Mouse (Mus musculus): Measurements from ENCODE around the gene Jun. TPM values are rescaled to one million over a fixed set of nuclear protein-coding genes. Genes with fewer than 3 reads are reported as not detected.

Gene Jun
- polyA plus RNA-seq, 1 experiment from 2014 or later: 72.2 TPM

DNA sequence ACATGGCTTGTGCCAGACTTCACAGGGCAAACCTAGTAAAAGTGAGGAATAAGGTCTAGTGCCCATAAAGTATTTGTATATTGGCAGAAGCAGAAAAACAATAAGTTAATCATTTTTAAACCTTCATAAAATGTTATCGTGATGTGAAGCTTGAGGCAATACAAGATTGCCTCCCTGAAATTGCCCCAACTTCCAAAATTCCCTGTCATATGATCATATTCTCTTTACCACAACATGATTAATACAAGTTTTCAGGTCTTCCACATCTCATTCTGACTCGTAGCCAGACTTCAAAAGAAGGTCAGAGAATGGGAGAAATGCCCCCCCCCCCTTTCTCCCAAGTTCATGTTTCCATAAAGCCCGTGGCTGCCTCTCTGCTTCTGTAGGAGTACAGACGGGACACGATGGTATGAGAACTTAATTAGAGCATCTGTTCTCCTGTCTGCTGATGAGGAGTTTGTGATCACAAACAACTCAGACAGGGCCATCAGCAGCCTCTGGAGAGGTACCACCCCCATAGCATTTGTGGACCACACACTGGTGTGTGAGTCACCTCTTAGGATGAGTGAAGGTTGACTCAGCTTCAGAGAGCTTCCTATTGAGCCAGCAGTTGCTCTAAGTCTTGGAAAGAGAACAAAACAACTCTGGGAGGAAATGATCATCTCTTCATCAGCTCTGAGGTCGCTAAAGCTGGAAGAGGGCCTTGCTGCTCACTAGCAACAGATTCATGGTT lies 50.8 kb downstream of the Jun start:
- Histone ChIP-seq H3K36me3 (ENCODE audit: control insufficient read depth, insufficient read depth) (no peaks in the 10 kb centered on the region), H3K4me2 (ENCODE audit: low read length) (no peak overlapping the region), H3K4me3 (replicated peaks; ENCODE audit: low read length) (no peak overlapping the region), H3K9me3 (ENCODE audit: control insufficient read depth, low read length) (no peaks in the 10 kb centered on the region), H3K27me3 (replicated peaks; ENCODE audit: control insufficient read depth, insufficient read depth, low read length) (no peaks in the 10 kb centered on the region), H3K27ac (ENCODE audit: low read length) (no peak overlapping the region), H3K9ac (replicated peaks; ENCODE audit: low read depth, low read length) (no peak overlapping the region), H3K4me1 (replicated peaks; ENCODE audit: control insufficient read depth, insufficient read depth, low read length) (no peaks in the 10 kb centered on the region)
- no peak for ATAC-seq
- 55% methylated on average over 6 of the region's 6 CpGs for WGBS

DNA sequence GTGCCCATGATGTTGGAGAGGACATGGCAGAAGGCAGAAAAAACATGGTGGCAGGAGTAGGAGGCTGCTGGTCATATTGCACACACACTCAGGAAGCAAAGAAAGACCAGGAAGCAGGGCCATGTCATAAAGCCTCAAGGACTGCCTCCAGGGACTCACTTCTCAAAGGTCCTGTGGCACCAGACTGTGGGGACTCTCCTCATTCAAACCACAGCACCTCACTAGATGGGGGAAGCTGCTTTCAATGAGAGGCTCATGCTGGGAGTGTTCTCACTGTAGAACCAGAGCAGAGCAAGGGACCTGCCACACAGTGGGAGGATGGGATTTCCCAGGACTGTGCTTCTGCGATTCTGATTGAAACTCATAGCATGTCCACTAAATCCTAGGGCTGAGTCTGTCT lies 51.9 kb downstream of the Jun start:
- Histone ChIP-seq H3K36me3 (ENCODE audit: control insufficient read depth, insufficient read depth) (no peaks in the 10 kb centered on the region), H3K4me3 (replicated peaks; ENCODE audit: low read length) (no peak overlapping the region), H3K9ac (replicated peaks; ENCODE audit: low read depth, low read length) (no peak overlapping the region), H3K27ac (ENCODE audit: low read length) (no peak overlapping the region), H3K9me3 (ENCODE audit: control insufficient read depth, low read length) (no peaks in the 10 kb centered on the region), H3K27me3 (replicated peaks; ENCODE audit: control insufficient read depth, insufficient read depth, low read length) (no peaks in the 10 kb centered on the region), H3K4me2 (ENCODE audit: low read length) (no peak overlapping the region), H3K4me1 (replicated peaks; ENCODE audit: control insufficient read depth, insufficient read depth, low read length) (no peaks in the 10 kb centered on the region)
- ATAC-seq: no peak
- WGBS: 84% methylated on average over 1 of the region's 1 CpGs

DNA sequence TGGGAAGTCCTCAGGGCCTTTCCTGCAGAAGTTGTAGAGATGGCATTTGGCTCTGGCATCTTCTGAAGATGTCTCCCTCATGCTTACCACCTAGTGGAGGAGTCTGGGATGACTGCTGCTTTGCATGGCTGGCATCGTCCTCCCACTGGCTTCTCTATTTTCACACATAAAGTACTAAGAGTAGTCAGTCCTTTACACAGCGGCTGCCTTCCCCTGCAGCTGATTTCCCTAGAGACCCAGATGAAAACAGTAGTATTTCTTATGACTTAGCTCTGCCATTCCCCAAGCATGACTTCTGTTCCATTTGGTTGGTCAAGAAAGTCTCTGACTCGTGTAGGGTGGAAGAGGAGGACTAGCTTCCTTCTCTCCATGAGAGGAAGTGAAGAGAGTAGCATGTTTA lies 52.8 kb downstream of the Jun start:
- Histone ChIP-seq H3K27ac (ENCODE audit: low read length) (no peak overlapping the region), H3K4me1 (replicated peaks; ENCODE audit: control insufficient read depth, insufficient read depth, low read length) (no peaks in the 10 kb centered on the region), H3K27me3 (replicated peaks; ENCODE audit: control insufficient read depth, insufficient read depth, low read length) (no peaks in the 10 kb centered on the region), H3K4me3 (replicated peaks; ENCODE audit: low read length) (no peak overlapping the region), H3K4me2 (ENCODE audit: low read length) (no peak overlapping the region), H3K36me3 (ENCODE audit: control insufficient read depth, insufficient read depth) (no peaks in the 10 kb centered on the region), H3K9ac (replicated peaks; ENCODE audit: low read depth, low read length) (no peak overlapping the region), H3K9me3 (ENCODE audit: control insufficient read depth, low read length) (no peaks in the 10 kb centered on the region)
- 73% methylated on average over 3 of the region's 3 CpGs for WGBS
- no peak for ATAC-seq

Other genes starting within 250 kb of the Jun start
- gene Eqtn, start 123.4 kb downstream of the Jun start, polyA plus RNA-seq (2015; fragmentation: Nextera tagmentation; extraction: Ambion mirVana): 0.32 TPM in 1 of 2 replicates, not detected in the other
- 28.2 and 31.9 TPM in 2 replicates for gene Mysm1, start 73.1 kb downstream of the Jun start, polyA plus RNA-seq (2015; fragmentation: Nextera tagmentation; extraction: Ambion mirVana)

All from forebrain, embryonic 16.5 days (tissue).